Mouse (Mus musculus) layer of hippocampus, postnatal 36 days (tissue): ENCODE measurements around the gene Ykt6. TPM values are rescaled to one million over a fixed set of nuclear protein-coding genes. Genes with fewer than 3 reads are reported as not detected.

Source experiments
- DNase-seq, 2 experiments: peaks; one replicate each; pipeline ENCODE4 v3.0.0; 2022
- total RNA-seq, 2 experiments: library from RNA; stranded (reverse); gene quantifications; 2 replicates each; pipeline ENCODE4 v1.2.3; 2021

Ykt6 gene
- total RNA-seq, 2 experiments from 2014 or later, result 68.2 to 73.2 TPM

GRCm38 (mm10) chr11:5949586-5950352 is 5.7 kb upstream of the Ykt6 start, which contains the start of gene Gck:
Gck (minus strand) TSS chr11:5950081.
- no peak for DNase-seq

GRCm38 (mm10) chr11:5952501-5952900 is 3.0 kb upstream of the Ykt6 start:
- no peak for DNase-seq

- DNase-seq, result no peak
These were observed 2.2 kb upstream of the Ykt6 start for GRCm38 (mm10) chr11:5953130-5953765.

- no peak for DNase-seq
These were observed 1.1 kb upstream of the Ykt6 start for GRCm38 (mm10) chr11:5954435-5954834.

GRCm38 (mm10) chr11:5954965-5955504 is 458 bp upstream of the Ykt6 start:
- no peak for DNase-seq

GRCm38 (mm10) chr11:5960051-5960450 is 4.6 kb downstream of the Ykt6 start:
- no peak for DNase-seq

GRCm38 (mm10) chr11:5965865-5966264 is 10.4 kb downstream of the Ykt6 start:
- peak; percentile 31 to 49 for DNase-seq

- no peak for DNase-seq
These were observed 11.3 kb downstream of the Ykt6 start for GRCm38 (mm10) chr11:5966751-5967150.

GRCm38 (mm10) chr11:5968223-5968622 is 12.7 kb downstream of the Ykt6 start:
- DNase-seq, result no peak

GRCm38 (mm10) chr11:5971202-5971601 is 15.7 kb downstream of the Ykt6 start:
- no peak for DNase-seq

GRCm38 (mm10) chr11:5973151-5973550 is 17.7 kb downstream of the Ykt6 start:
- no peak for DNase-seq

- no peak for DNase-seq
These were observed 18.6 kb downstream of the Ykt6 start for GRCm38 (mm10) chr11:5974053-5974452.

- no peak for DNase-seq
These were observed 19.6 kb downstream of the Ykt6 start for GRCm38 (mm10) chr11:5975068-5975467.

- no peak for DNase-seq
These were observed 20.6 kb downstream of the Ykt6 start for GRCm38 (mm10) chr11:5976106-5976505.

GRCm38 (mm10) chr11:5979088-5979487 is 23.6 kb downstream of the Ykt6 start:
- DNase-seq, result no peak

- DNase-seq, result no peak
These were observed 24.6 kb downstream of the Ykt6 start for GRCm38 (mm10) chr11:5980108-5980507.

GRCm38 (mm10) chr11:5980561-5980960 is 25.1 kb downstream of the Ykt6 start:
- no peak for DNase-seq

GRCm38 (mm10) chr11:5981323-5981722 is 25.8 kb downstream of the Ykt6 start:
- DNase-seq, result no peak

GRCm38 (mm10) chr11:5983629-5984028 is 28.1 kb downstream of the Ykt6 start:
- no peak for DNase-seq

- DNase-seq, result no peak
These were observed 32.6 kb downstream of the Ykt6 start for GRCm38 (mm10) chr11:5988126-5988525.

- no peak for DNase-seq
These were observed 34.6 kb downstream of the Ykt6 start for GRCm38 (mm10) chr11:5989954-5990593.

- no peak for DNase-seq
These were observed 35.4 kb downstream of the Ykt6 start for GRCm38 (mm10) chr11:5990910-5991309.

GRCm38 (mm10) chr11:5994212-5994611 is 38.7 kb downstream of the Ykt6 start:
- DNase-seq, result no peak
